Mouse (Mus musculus) cerebellum, adult 9-10 months (tissue): ENCODE data around the gene Rock2.
A peak's percentile ranks its signal among the peaks of the same experiment; 100 is the strongest.
"Not testable (repeated sequence)": the region's sequence is repeated elsewhere in the genome, so short reads cannot be mapped to it uniquely, and the experiment has no call there.

Experiments used
- DNase-seq: peaks from one replicate; pipeline ENCODE4 v3.0.0; 2022

Rock2 gene

GRCm38 (mm10) chr12:17001211-17001610, 106.5 kb downstream of the Rock2 start:
- DNase-seq, result no peak

- DNase-seq, result no peak
Measured at GRCm38 (mm10) chr12:17009466-17009865, 114.8 kb downstream of the Rock2 start.

GRCm38 (mm10) chr12:17011100-17011870, 116.6 kb downstream of the Rock2 start, which contains the start of gene 2410004P03Rik:
TSS of gene 2410004P03Rik (minus strand) at chr12:17011727.
- peak; percentile 41 for DNase-seq

DNA sequence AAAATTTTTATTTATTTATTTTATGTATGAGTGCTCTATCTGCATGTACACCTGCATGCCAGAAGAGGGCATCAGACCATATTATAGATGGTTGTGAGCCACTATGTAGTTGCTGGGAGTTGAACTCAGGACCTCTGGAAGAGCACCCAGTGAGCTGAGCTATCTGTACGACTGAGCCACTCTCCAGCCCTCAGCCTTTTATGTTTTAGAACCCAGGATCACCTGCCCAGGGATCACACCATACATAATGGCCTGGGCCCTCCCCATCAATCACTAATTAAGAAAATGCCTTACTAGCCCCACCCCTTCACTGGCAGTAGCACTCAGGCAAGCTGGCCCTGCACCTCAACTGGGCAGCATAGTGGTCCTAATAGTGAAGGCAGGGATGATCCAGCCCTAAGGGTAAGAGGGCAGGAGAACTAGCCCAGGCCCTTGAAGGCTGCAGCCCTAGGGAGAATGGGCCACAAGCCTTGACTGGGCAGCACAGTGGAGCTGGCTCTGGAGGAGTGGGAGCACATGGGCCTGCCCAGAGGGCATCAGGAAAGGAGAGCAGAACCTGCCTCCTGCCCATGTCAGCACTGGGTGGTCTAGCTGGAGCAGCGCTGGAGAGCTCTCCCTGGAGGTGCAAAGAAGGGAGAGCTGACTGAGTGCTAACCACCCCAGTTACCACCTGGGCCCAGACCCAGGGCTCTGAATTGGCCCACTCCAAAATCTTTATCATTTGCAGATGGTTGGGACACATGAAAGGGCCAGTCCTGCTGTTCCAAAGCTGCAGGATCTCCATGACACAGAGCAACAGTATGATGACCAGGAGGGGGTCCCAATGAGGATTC, 117.6 kb downstream of the Rock2 start:
- no peak for DNase-seq

GRCm38 (mm10) chr12:17015711-17016110, 121.0 kb downstream of the Rock2 start:
- DNase-seq, result no peak

DNA sequence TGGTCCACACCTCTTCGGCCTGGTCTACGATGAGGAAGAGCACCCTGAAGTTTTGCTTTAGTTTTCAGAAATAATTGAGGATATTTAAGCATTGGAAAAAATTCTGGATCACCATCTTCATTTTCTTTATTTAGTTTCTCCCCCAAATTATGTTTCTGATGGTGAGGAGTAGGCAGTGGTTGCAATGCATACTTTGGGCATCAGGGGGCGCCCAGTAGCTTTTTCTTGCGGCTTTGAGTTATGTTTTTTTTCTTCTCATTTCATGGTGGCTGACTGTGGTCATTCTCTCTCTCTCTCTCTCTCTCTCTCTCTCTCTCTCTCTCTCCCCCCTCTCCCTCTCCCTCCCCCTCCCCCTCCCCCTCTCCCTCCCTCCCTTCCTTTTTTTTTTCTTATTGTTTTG, 123.8 kb downstream of the Rock2 start:
- DNase-seq, result no peak

DNA sequence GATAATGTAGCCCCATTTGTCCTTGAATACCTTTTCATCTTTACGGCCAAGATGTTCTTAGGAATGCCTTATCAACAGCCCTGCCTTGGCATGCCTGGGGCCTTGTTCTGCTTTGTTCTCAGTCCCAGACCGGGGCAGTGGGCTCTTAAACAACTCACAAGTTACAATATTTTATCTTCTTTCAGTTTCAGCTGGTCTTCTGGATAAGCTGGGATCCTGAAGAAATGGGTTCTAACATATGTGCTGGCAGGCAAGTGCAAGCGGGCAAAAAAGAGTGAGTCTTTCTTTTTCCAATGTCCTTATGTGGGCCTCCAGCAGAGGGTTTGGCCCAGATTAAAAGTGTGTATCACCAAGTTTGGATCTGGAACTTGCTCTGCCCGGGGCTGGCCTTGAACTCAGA, 126.4 kb downstream of the Rock2 start:
- not testable (repeated sequence) for DNase-seq

GRCm38 (mm10) chr12:17022145-17022544, 127.5 kb downstream of the Rock2 start:
- no peak for DNase-seq

DNA sequence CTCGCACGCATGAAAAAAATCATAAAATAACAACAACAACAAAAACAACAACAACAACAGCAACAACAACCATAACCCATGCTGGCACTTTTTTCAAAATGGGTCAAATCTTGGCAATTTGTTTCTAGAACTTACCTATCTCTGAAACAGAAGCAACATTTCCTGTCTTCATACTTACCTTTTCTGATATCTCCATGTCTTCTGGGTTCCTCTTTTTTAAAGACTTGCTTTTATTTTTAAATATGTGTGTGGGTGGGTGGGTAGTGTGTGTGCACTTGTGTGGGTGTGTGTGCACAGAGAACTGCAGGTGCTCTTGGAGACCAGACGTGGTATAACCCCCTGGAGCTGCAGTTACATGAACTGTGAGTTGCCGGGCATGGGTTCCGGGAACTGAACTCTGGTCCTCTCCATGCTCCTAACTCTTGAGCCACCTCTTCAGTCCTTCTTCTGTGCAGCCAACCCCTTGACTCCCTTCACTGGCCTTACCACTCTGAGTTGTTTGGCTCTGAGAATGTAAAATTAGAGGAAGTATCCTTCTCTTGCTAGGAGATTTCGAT, 129.9 kb downstream of the Rock2 start:
- DNase-seq, result no peak

DNA sequence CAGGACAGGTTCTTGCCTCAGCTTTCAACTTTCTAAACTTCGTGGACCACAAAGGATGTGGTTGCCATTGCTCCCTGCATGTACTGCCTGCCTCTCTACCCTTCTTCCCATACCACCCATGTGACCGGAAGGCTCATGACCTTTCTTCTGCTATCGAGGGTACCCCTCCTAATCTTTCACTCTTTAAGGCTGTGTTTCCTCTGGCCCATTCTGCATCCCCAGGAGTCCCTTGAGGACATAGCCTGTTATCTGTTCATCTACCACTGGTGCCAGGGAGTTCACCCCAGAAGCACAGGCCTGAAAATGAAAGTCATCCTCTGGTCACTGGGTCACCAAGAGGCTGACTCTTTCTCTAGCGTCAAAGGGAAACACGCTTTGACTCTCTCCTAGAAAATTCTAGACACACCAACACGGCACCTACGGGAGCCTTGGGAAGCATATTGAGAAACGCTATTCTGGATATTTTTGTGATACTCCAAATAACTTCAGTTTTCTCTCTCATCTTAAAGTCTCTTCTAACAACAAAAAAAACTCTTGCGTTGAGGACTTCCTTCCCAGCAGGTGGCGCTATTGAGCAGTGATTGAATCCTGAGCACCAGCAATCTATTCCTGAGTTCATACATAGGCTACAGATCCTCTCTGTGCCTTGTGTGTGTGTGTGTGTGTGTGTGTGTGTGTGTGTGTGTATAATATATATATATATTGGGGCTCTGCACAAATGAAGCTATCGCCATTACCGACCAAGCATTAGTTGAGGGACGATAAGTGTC, 138.2 kb downstream of the Rock2 start:
- peak; percentile 60 for DNase-seq

DNA sequence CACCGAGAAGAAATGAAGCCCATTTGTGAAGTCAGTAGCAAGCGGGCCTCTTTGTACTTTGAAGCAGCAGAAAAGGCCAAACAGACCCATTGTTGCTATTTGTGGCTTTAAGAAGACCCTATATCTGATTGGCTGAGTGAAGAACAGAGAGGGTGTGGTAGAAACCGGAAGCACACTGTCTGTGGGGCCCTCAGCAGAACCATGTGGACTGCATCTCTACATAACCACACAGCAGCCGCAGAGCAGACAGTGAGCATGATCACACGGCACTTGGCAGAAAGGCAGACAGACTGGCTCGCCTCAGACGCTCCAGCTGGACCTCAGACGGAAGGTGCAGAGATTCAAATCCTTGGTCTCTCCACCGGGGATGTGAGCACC, 138.8 kb downstream of the Rock2 start:
- DNase-seq, result no peak

- no peak for DNase-seq
Measured at GRCm38 (mm10) chr12:17034671-17035070, 140.0 kb downstream of the Rock2 start.

- peak; percentile 16 for DNase-seq
Measured at GRCm38 (mm10) chr12:17035128-17035527, 140.4 kb downstream of the Rock2 start.

- DNase-seq, result no peak
Measured at GRCm38 (mm10) chr12:17036532-17036931, 141.8 kb downstream of the Rock2 start.

- DNase-seq, result no peak
Measured at GRCm38 (mm10) chr12:17037053-17037610, 142.4 kb downstream of the Rock2 start.
